Comparison of ENCODE assay signal across 10 mouse cellular contexts in the genomic region with DNA sequence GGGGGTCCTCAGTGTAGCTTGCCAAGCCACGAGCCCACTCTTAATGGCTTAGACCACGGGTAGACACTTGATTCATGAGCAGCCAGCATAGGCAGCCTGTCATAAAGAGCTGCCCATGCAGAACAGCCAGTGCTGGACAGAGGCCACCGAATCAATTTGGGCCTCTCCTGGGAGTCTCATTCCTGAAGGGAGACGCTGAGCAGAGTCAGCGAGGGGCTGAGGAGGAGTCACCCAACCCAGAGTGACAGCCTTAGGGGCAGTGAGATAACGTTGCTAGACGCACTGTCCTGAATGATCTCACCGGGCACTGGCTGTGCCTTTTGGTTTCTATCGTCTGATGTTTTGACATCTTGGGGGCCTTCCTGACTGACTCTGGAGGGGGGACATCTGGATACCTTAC. TPM values are rescaled to one million over a fixed set of nuclear protein-coding genes. Genes with fewer than 3 reads are reported as not detected.
DNase-seq lines count a peak whose midpoint lies in the region; ATAC-seq and TF ChIP-seq lines count a peak whose summit lies in the region.
"Had no signal": no experiment of that assay in that cellular context is flagged by ENCODE, and none has a peak within 500 bp of the region (broad histone marks: within the 10 kb centered on the region; RNA-seq: fewer than 3 reads in every experiment).

No protein-coding gene starts in this region.

- DNase-seq in adrenal gland, adult (ENCODE audit: inconsistent age in 2 of 2, low spot score in 1 of 2) = peak; percentile 36 to 76
- DNase-seq in adrenal gland, postnatal 10 days = no peak
- DNase-seq in kidney, adult 11 months = no peak
- DNase-seq in midbrain, postnatal 0 days (ENCODE audit: low spot score) = peak; percentile 35
- DNase-seq in midbrain, embryonic 11.5 days (ENCODE audit: low spot score, missing footprints) = no peak
- DNase-seq in right cerebral cortex, postnatal 25 days = no peak

- no peak for TF ChIP-seq CTCF in midbrain, postnatal 0 days (IDR thresholded peaks at IDR 0.05)

- H3K36me3 ChIP-seq in kidney, embryonic 16.5 days (ENCODE audit: insufficient read depth, low read length) = no peaks in the 10 kb centered on the region
- H3K36me3 ChIP-seq in midbrain, postnatal 0 days (ENCODE audit: insufficient read depth, low read length) = no peaks in the 10 kb centered on the region
- H3K36me3 ChIP-seq in midbrain, embryonic 11.5 days (ENCODE audit: control insufficient read depth, insufficient read depth, low read length) = no peaks in the 10 kb centered on the region
- no peaks in the 10 kb centered on the region for H3K36me3 ChIP-seq in stomach, embryonic 15.5 days
- H3K36me3 ChIP-seq: liver, embryonic 15.5 days had no signal

- no peak overlapping the region for H3K4me2 ChIP-seq in kidney, embryonic 16.5 days (replicated peaks; ENCODE audit: low read depth, low read length)
- H3K4me2 ChIP-seq in midbrain, postnatal 0 days (ENCODE audit: low read depth, low read length, poor library complexity, severe bottlenecking) = no peak overlapping the region
- H3K4me2 ChIP-seq in midbrain, embryonic 11.5 days = no peak overlapping the region
- H3K4me2 ChIP-seq in stomach, embryonic 15.5 days = no peak overlapping the region
- H3K4me2 ChIP-seq: liver, embryonic 15.5 days had no signal

- H3K4me3 ChIP-seq in kidney, embryonic 16.5 days (ENCODE audit: low read length) = no peak overlapping the region
- no peak overlapping the region for H3K4me3 ChIP-seq in midbrain, postnatal 0 days (ENCODE audit: low read depth, low read length)
- no peak overlapping the region for H3K4me3 ChIP-seq in midbrain, embryonic 11.5 days (ENCODE audit: low read depth, low read length)
- no peak overlapping the region for H3K4me3 ChIP-seq in stomach, embryonic 15.5 days (replicated peaks)
- H3K4me3 ChIP-seq: liver, embryonic 15.5 days had no signal

- peaks cover 42% of the 10 kb centered on the region for H3K4me1 ChIP-seq in kidney, embryonic 16.5 days (ENCODE audit: insufficient read depth, low read length)
- H3K4me1 ChIP-seq in midbrain, postnatal 0 days (ENCODE audit: insufficient read depth, low read length) = peaks cover 10% of the 10 kb centered on the region; the same call in 1 of the 2 replicates
- H3K4me1 ChIP-seq in midbrain, embryonic 11.5 days (ENCODE audit: control insufficient read depth, insufficient read depth, low read length) = peaks cover 11% of the 10 kb centered on the region
- H3K4me1 ChIP-seq in stomach, embryonic 15.5 days = peaks cover 40% of the 10 kb centered on the region

- ATAC-seq in kidney, embryonic 16.5 days (ENCODE audit: low FRiP score, low TSS enrichment) = peak; percentile 73
- 0 out of 2 replicates have a peak, but pooled peaks have one; percentile 10 for ATAC-seq in midbrain, postnatal 0 days (ENCODE audit: low FRiP score)
- ATAC-seq in midbrain, embryonic 11.5 days (ENCODE audit: low FRiP score) = no peak
- ATAC-seq in stomach, embryonic 15.5 days (ENCODE audit: insufficient read depth, low FRiP score, low read depth) = peak; percentile 58

- no peak overlapping the region for H3K9ac ChIP-seq in kidney, embryonic 16.5 days (replicated peaks; ENCODE audit: low read length)
- no peak overlapping the region for H3K9ac ChIP-seq in midbrain, postnatal 0 days (replicated peaks; ENCODE audit: low read length, poor library complexity, severe bottlenecking)
- no peak overlapping the region for H3K9ac ChIP-seq in midbrain, embryonic 11.5 days (ENCODE audit: low read length)
- H3K9ac ChIP-seq in stomach, embryonic 15.5 days = no peak overlapping the region
- H3K9ac ChIP-seq: liver, embryonic 15.5 days had no signal

- 0 out of 2 replicates have a peak, but pooled peaks cover 5% of the 10 kb centered on the region for H3K27me3 ChIP-seq in kidney, embryonic 16.5 days (ENCODE audit: insufficient read depth, low read length)
- H3K27me3 ChIP-seq in midbrain, postnatal 0 days (ENCODE audit: insufficient read depth, low read length) = no peaks in the 10 kb centered on the region
- no peaks in the 10 kb centered on the region for H3K27me3 ChIP-seq in midbrain, embryonic 11.5 days (ENCODE audit: control insufficient read depth, insufficient read depth, low read length)
- no peaks in the 10 kb centered on the region for H3K27me3 ChIP-seq in stomach, embryonic 15.5 days (replicated peaks)

- no peaks in the 10 kb centered on the region for H3K9me3 ChIP-seq in kidney, embryonic 16.5 days (ENCODE audit: low read length)
- H3K9me3 ChIP-seq in midbrain, postnatal 0 days (ENCODE audit: low read length) = no peaks in the 10 kb centered on the region
- no peaks in the 10 kb centered on the region for H3K9me3 ChIP-seq in midbrain, embryonic 11.5 days (ENCODE audit: control insufficient read depth, low read length)
- H3K9me3 ChIP-seq in stomach, embryonic 15.5 days = no peaks in the 10 kb centered on the region
- H3K9me3 ChIP-seq: liver, embryonic 15.5 days had no signal

- WGBS in kidney, embryonic 16.5 days = 7% methylated on average over 9 of the region's 9 CpGs
- WGBS in midbrain, postnatal 0 days = 32% methylated on average over 9 of the region's 9 CpGs
- 54% methylated on average over 9 of the region's 9 CpGs for WGBS in midbrain, embryonic 11.5 days
- WGBS in stomach, embryonic 15.5 days = 17% methylated on average over 9 of the region's 9 CpGs

- 0 out of 2 replicates have a peak overlapping the region, but pooled peaks have one; percentile 25 for H3K27ac ChIP-seq in kidney, embryonic 16.5 days (ENCODE audit: low read length)
- H3K27ac ChIP-seq in midbrain, postnatal 0 days (ENCODE audit: low read depth, low read length) = no peak overlapping the region
- no peak overlapping the region for H3K27ac ChIP-seq in midbrain, embryonic 11.5 days (ENCODE audit: low read depth, low read length)
- peak overlapping the region; percentile 62 for H3K27ac ChIP-seq in stomach, embryonic 15.5 days
- H3K27ac ChIP-seq: liver, embryonic 15.5 days had no signal

RNA-seq across cellular contexts. Expression of a gene that starts 38.3 kb away (rescaled TPM):
- 1 to 10 TPM; 7.0 to 7.2 TPM for total RNA-seq in adrenal gland, postnatal 10 days (2021)
- polyA plus RNA-seq in kidney, embryonic 16.5 days (2015; fragmentation: Nextera tagmentation; extraction: Ambion mirVana) = 0.22 and 0.49 TPM in 2 replicates
- total RNA-seq in midbrain, postnatal 0 days (2014; rRNA removed) = 2.6 and 3.4 TPM in 2 replicates
- 1.3 and 2.1 TPM in 2 replicates for polyA plus RNA-seq in midbrain, postnatal 0 days (2015; fragmentation: Nextera tagmentation; extraction: Ambion mirVana)
- polyA plus RNA-seq in midbrain, embryonic 11.5 days (2014; fragmentation: Nextera tagmentation; extraction: Ambion mirVana) = 0.51 and 0.66 TPM in 2 replicates
- 2.8 TPM in 2 replicates for polyA plus RNA-seq in stomach, embryonic 15.5 days (2015; fragmentation: Nextera tagmentation; extraction: Ambion mirVana)
- total RNA-seq: neutrophil, adult 5-6 weeks had no signal

Comparison
In these comparisons a context has a peak if more than half of its experiments do, and no peak if none do; other contexts are left out.
1. DNase-seq: peak in adrenal gland, adult (2 of 2) and midbrain, postnatal 0 days (single experiment); none in adrenal gland, postnatal 10 days (single experiment), kidney, adult 11 months (single experiment), midbrain, embryonic 11.5 days (single experiment) and right cerebral cortex, postnatal 25 days (single experiment).
2. H3K27ac ChIP-seq: peak in kidney, embryonic 16.5 days (single experiment) and stomach, embryonic 15.5 days (single experiment); none in midbrain, postnatal 0 days (single experiment) and midbrain, embryonic 11.5 days (single experiment).